Mouse (Mus musculus) embryonic fibroblast, embryonic 13.5 days (primary cell): Measurements from ENCODE around the gene A830018L16Rik. TPM values are rescaled to one million over a fixed set of nuclear protein-coding genes. Genes with fewer than 3 reads are reported as not detected.

Experiments
- H3K27ac ChIP-seq: 2 replicates; pipeline ENCODE4 v1.5.1; 2012; ENCODE audit warnings: low read length, control low read depth, inconsistent platforms; ENCODE audit not compliant: insufficient read depth
- H3K4me1 ChIP-seq: 2 replicates; pipeline ENCODE4 v1.6.1; 2011; ENCODE audit warnings: low read length; ENCODE audit not compliant: control insufficient read depth, insufficient read depth
- H3K4me3 ChIP-seq: 2 replicates; pipeline ENCODE4 v1.5.1; 2011; ENCODE audit warnings: mild to moderate bottlenecking, control low read depth, low read length; ENCODE audit not compliant: insufficient read depth
- CTCF ChIP-seq: IDR thresholded peaks from 2 replicates; pipeline ENCODE4 v1.5.1; 2011; ENCODE audit warnings: mild to moderate bottlenecking, control low read depth, low read length, moderate library complexity, borderline replicate concordance; ENCODE audit not compliant: insufficient read depth
- POLR2A ChIP-seq: IDR thresholded peaks from 2 replicates; pipeline ENCODE4 v1.6.1; 2011; ENCODE audit warnings: low read depth, mild to moderate bottlenecking, control low read depth, low read length, moderate library complexity
- polyA plus RNA-seq: library from polyadenylated mRNA; stranded (reverse); fragments of >200 nt; gene quantifications from 2 replicates; pipeline ENCODE4 v1.2.4, GENCODE M21; 2011; ENCODE audit warnings: low read depth; ENCODE audit not compliant: missing spikeins, insufficient read length

Gene A830018L16Rik
- polyA plus RNA-seq, 1 experiment, result 0.44 TPM

DNA sequence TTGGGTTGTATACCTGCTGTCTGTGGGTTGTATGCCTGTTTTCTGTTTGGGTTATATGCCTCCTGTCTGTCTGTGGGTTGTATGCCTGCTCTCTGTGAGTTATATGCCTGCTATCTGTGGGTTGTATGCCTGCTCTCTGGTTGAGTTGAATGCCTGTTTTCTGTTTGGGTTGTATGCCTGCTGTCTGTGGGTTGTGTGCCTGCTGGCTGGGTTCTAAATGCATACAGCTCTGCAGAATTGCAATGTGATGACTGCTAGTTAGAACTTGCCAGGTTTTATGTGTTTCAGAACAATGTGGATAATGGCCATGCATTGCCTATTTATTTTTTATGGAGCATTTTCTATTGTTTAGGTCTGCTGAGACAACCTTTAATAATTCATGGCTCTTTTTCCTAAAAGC is 236.2 kb downstream of the A830018L16Rik start:
- no peak overlapping the region for H3K27ac ChIP-seq
- H3K4me3 ChIP-seq, result no peak overlapping the region
- no peak for TF ChIP-seq CTCF
- TF ChIP-seq POLR2A, result no peak
- no peaks in the 10 kb centered on the region for H3K4me1 ChIP-seq

DNA sequence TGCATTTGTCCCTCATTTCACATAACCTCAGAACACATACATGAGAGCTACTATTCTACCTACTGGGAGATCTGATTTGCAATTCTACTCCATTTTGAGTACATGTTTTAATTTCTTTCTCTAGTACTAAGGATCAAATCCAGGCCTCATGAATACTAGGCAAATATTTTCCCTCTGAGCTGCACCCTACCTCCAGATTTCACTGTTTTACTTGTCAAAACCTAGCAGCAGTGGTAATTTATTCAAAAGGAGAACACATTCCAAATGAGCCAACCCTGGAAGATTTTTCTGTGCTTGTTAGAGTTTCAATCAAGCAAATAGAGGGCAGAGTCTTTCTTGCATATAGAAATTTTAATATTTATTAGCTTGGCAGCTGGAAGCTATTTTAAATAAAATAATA is 238.9 kb downstream of the A830018L16Rik start:
- H3K4me3 ChIP-seq, result no peak overlapping the region
- H3K27ac ChIP-seq, result no peak overlapping the region
- no peak for TF ChIP-seq CTCF
- no peak for TF ChIP-seq POLR2A
- H3K4me1 ChIP-seq, result no peaks in the 10 kb centered on the region

DNA sequence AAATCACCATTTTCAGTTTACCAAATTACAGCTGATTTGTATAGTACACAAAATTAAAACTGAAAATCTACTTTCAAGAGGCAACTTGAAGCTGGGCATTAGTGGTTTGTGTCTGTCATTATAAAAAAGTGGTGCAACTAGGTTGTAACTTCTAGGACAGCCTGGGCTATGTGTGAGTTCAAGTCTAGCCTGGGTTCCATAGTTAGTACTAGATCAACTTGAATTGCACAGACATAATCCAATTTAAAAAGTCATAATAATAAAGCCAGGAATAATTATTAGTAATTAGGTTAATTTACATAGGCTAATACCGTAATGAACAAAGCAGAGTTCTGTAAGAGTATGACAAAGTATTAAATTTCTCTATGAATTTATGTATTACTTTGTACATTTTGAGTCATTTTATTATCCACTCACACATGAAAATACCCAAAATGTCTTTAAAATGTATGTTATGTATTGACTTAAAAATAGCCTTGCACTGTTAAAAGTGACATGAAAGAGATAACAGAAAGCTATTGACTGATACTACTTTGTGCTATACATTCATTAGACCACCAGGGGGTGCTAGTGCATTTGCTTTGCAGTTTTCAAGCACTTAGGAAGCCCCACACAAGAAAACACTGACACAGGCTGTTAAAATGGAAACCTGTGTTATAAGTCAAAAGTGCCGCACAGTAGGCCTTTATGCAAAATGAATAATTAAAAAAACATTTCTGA is 243.6 kb downstream of the A830018L16Rik start:
- no peak overlapping the region for H3K27ac ChIP-seq
- TF ChIP-seq CTCF, result no peak
- TF ChIP-seq POLR2A, result no peak
- H3K4me1 ChIP-seq, result no peaks in the 10 kb centered on the region
- H3K4me3 ChIP-seq, result no peak overlapping the region

DNA sequence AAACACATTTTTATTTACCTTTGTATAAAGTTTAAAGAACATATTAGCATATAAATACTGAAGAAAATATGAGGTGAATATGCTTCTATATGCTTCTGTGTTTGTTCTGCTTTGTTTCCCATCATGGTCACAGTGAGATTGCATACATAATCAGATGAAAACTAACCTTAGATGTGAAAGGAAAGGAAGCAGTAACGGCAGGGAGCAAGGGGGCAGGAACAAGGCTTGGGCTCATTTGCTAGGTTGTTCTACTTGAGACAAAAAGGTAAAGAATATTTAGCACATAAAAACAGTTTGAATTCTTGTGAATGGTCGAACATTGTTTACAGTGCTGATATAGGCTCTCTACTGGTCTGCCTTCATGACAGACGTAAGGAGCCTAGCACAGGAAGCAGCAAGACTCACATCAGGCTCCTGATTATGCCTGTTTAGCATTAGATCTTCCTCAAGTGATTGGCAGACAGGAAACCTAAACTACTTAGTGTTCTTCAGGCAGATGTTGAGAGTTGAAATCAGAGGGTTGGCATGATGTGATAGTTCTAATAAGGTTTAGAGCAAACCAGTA is 244.2 kb downstream of the A830018L16Rik start:
- H3K4me1 ChIP-seq, result no peaks in the 10 kb centered on the region
- no peak for TF ChIP-seq POLR2A
- TF ChIP-seq CTCF, result no peak
- no peak overlapping the region for H3K27ac ChIP-seq
- H3K4me3 ChIP-seq, result no peak overlapping the region

DNA sequence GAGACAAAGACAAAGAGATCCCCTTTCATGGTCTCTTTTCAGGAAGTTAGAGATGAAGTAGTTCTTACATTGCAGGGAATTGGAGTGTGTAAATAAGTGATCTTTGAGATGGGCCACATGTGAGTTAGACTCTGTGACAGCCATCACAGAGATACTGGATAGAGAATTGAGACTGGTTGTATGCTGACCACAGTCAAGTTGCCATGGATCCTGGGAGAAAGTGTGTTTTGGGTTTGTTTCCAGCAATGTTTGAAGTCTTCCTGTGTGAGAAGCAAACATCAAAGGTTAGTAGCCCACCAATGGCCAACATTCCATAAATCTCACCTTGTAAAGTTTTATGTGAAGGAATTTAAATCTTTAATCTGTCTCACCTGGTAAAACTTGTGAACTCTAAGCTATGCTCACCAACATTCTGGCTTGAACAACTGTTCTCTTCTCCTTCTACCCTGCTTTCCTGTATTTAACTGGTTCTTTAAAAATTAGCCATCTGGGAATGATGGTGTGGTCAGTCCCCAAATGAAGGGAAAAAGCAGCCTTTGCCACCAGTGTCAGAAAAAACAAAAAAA is 330.9 kb downstream of the A830018L16Rik start:
- TF ChIP-seq POLR2A (no peak), CTCF (no peak)
- no peak overlapping the region for H3K27ac ChIP-seq
- no peak overlapping the region for H3K4me3 ChIP-seq
- H3K4me1 ChIP-seq, result no peaks in the 10 kb centered on the region

DNA sequence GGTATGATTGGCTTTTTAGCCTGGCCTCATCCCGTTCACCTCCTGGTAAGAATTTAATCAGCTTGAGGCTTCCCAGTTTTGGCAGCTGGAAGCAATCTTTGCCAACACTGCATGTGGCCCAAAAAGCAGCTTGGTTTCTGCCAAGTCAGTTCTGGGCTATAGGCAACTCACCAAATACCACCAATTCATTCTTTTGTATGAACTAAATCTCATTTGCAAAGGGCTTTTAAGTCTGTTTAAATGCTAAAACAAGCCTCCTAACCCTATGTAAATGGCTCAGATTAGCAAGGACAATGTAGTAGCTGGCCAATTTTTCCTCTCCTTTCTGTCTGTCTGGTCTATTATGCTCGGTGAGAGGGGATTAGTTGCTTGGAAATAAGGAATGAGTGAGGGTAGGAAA is 334.5 kb downstream of the A830018L16Rik start:
- TF ChIP-seq POLR2A (no peak), CTCF (no peak)
- no peak overlapping the region for H3K27ac ChIP-seq
- no peak overlapping the region for H3K4me3 ChIP-seq
- H3K4me1 ChIP-seq, result no peaks in the 10 kb centered on the region

DNA sequence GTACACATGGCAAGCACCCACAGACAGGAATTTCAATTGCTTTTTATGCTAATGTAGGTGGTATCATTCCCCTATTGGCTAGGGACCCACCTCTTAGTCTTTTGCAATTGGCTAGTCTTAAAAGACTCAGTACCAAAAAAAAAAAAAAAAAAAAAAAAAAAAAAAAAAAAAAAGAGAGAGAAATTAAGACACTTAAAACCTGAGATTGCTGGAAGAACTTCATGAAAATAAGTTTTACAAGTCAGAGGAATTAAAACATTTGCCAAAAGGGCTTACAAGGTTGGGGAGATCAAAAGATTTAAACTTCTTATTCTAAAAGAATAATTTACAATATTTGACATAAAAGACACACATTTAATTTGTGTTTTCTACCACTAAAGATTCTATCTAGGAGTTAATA is 336.2 kb downstream of the A830018L16Rik start:
- TF ChIP-seq POLR2A (no peak), CTCF (no peak)
- Histone ChIP-seq H3K27ac (no peak overlapping the region), H3K4me1 (no peaks in the 10 kb centered on the region), H3K4me3 (no peak overlapping the region)

DNA sequence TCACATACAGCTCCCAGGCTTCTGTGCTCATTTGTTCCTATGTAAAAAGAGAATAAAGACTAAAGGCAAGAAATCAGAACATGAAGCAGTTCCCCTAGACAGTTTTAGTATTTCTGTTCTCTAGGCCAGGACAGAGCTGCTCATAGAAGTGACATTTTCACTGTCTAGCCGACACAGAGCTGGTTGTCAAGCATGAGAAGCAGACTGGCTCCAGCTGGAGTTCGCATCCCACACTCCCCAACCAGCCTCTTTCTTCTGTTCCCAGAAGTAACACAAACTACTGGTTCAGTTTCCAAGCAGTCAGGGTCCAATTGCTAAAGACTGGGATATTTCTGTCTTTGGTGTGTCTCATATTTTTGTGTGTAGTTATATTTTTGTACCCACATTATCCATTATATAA is 336.7 kb downstream of the A830018L16Rik start:
- no peak for TF ChIP-seq POLR2A
- no peak for TF ChIP-seq CTCF
- no peak overlapping the region for H3K27ac ChIP-seq
- H3K4me3 ChIP-seq, result no peak overlapping the region
- no peaks in the 10 kb centered on the region for H3K4me1 ChIP-seq

DNA sequence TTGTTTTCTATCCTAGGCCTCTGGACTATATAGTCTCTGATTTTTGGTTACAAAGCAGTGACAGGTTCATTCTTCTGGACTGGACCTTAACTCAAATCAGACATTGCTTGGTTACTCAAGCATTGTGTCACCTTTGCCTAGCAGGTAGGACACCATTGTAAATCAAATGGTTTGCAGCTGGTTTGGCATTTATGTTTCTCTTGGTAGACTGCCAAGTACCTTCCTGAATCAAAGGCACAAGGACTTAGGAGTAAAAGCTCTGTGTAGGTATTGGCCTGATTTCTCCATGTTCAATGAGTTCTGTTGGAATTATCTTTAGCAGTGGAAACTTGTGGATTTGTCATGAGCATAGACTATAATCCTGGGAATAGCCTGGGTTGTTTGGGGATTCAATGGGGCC is 338.1 kb downstream of the A830018L16Rik start:
- no peak overlapping the region for H3K27ac ChIP-seq
- no peaks in the 10 kb centered on the region for H3K4me1 ChIP-seq
- no peak overlapping the region for H3K4me3 ChIP-seq
- no peak for TF ChIP-seq POLR2A
- TF ChIP-seq CTCF, result no peak

DNA sequence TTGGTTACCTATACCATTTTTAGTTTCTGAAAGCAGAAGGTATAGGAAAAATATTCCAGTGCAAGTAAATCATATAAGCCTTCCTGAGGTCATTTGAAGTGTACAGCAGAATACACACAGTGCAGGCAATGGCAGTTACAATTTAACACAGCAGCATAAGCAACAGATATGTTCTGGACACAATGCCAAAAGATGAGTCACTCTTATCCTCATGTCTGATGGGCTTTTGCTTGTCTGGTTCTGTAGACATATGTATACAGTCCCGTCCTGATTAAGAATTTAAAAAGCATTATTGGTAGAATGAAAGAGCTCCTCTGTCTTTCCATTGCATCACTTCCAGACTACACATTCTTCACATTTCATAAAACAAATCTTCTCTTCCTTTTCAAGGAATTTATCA is 374.4 kb downstream of the A830018L16Rik start:
- Histone ChIP-seq H3K4me3 (no peak overlapping the region), H3K4me1 (peaks cover 3% of the 10 kb centered on the region; the same call in 1 of the 2 replicates), H3K27ac (no peak overlapping the region)
- TF ChIP-seq CTCF, result no peak
- TF ChIP-seq POLR2A, result no peak
